Mouse (Mus musculus) spleen, adult 18-20 months (tissue): ENCODE results near the gene Exoc6b.

Experiments
- DNase-seq, 2 experiments: peaks; one replicate each; pipeline ENCODE4 v3.0.0; 2022; ENCODE audit warnings: mixed read lengths in 2 of 2

The Exoc6b gene

GRCm38 (mm10) chr6:84867114-84867513, 202.2 kb downstream of the Exoc6b start:
- DNase-seq: no peak

- no peak for DNase-seq
Measured at GRCm38 (mm10) chr6:84864625-84865024, 204.7 kb downstream of the Exoc6b start.

- DNase-seq: no peak
Measured at GRCm38 (mm10) chr6:84863816-84864375, 205.4 kb downstream of the Exoc6b start.

GRCm38 (mm10) chr6:84845665-84846064, 223.6 kb downstream of the Exoc6b start:
- no peak for DNase-seq

GRCm38 (mm10) chr6:84841138-84841537, 228.2 kb downstream of the Exoc6b start:
- no peak for DNase-seq

- DNase-seq: no peak
Measured at GRCm38 (mm10) chr6:84807546-84807945, 261.8 kb downstream of the Exoc6b start.

GRCm38 (mm10) chr6:84806132-84806730, 263.1 kb downstream of the Exoc6b start:
- DNase-seq: no peak

GRCm38 (mm10) chr6:84798736-84799135, 270.6 kb downstream of the Exoc6b start:
- DNase-seq: no peak

- no peak for DNase-seq
Measured at GRCm38 (mm10) chr6:84783994-84784393, 285.3 kb downstream of the Exoc6b start.

- DNase-seq: no peak
Measured at GRCm38 (mm10) chr6:84779987-84780386, 289.3 kb downstream of the Exoc6b start.

GRCm38 (mm10) chr6:84778970-84779369, 290.3 kb downstream of the Exoc6b start:
- no peak for DNase-seq

- no peak for DNase-seq
Measured at GRCm38 (mm10) chr6:84775908-84776307, 293.4 kb downstream of the Exoc6b start.

GRCm38 (mm10) chr6:84755266-84755665, 314.0 kb downstream of the Exoc6b start:
- no peak for DNase-seq

GRCm38 (mm10) chr6:84752806-84753420, 316.4 kb downstream of the Exoc6b start:
- DNase-seq: no peak

- no peak for DNase-seq
Measured at GRCm38 (mm10) chr6:84751409-84751808, 317.9 kb downstream of the Exoc6b start.

- DNase-seq: no peak
Measured at GRCm38 (mm10) chr6:84746847-84747395, 322.4 kb downstream of the Exoc6b start.

GRCm38 (mm10) chr6:84746193-84746846, 323.0 kb downstream of the Exoc6b start:
- DNase-seq: no peak

GRCm38 (mm10) chr6:84745570-84745969, 323.7 kb downstream of the Exoc6b start:
- DNase-seq: no peak

- DNase-seq: no peak
Measured at GRCm38 (mm10) chr6:84742227-84742626, 327.1 kb downstream of the Exoc6b start.

- peak; percentile 7 to 55 for DNase-seq
Measured at GRCm38 (mm10) chr6:84736942-84737341, 332.4 kb downstream of the Exoc6b start.

- no peak for DNase-seq
Measured at GRCm38 (mm10) chr6:84726876-84727275, 342.4 kb downstream of the Exoc6b start.

- DNase-seq: no peak
Measured at GRCm38 (mm10) chr6:84713171-84713570, 356.1 kb downstream of the Exoc6b start.

- DNase-seq: no peak
Measured at GRCm38 (mm10) chr6:84710831-84711230, 358.5 kb downstream of the Exoc6b start.

- DNase-seq: no peak
Measured at GRCm38 (mm10) chr6:84708631-84709030, 360.7 kb downstream of the Exoc6b start.
